Mouse (Mus musculus) spleen, adult 2 months (tissue): Measurements from ENCODE around the gene Idh2. TPM values are rescaled to one million over a fixed set of nuclear protein-coding genes. Genes with fewer than 3 reads are reported as not detected.
"Not testable (repeated sequence)": the region's sequence is repeated elsewhere in the genome, so short reads cannot be mapped to it uniquely, and the experiment has no call there.

Experiments
- DNase-seq, 2 experiments: peaks; one replicate each; pipeline versions ENCODE4 v3.0.0 to v3.0.0-alpha.2; 2012 to 2021; ENCODE audit warnings: low spot score in 2 of 2, low read depth in 1 of 2
- H3K27ac ChIP-seq: fragments of 200-500 bp; 2 replicates; pipeline ENCODE4 v1.5.1; 2012; ENCODE audit warnings: low read length, inconsistent platforms; ENCODE audit not compliant: insufficient read depth
- H3K27me3 ChIP-seq: fragments of 200-500 bp; 2 replicates; pipeline ENCODE4 v1.6.1; 2012; ENCODE audit warnings: mild to moderate bottlenecking, moderate library complexity, low read length, inconsistent platforms; ENCODE audit not compliant: control insufficient read depth, insufficient read depth
- H3K36me3 ChIP-seq: fragments of 200-500 bp; 2 replicates; pipeline ENCODE4 v1.6.1; 2012; ENCODE audit warnings: mild to moderate bottlenecking, low read length, inconsistent platforms; ENCODE audit not compliant: control insufficient read depth, insufficient read depth
- H3K4me1 ChIP-seq: fragments of 200-500 bp; 2 replicates; pipeline ENCODE4 v1.6.1; 2011; ENCODE audit warnings: inconsistent platforms; ENCODE audit not compliant: control insufficient read depth, insufficient read depth, insufficient read length
- H3K4me3 ChIP-seq: fragments of 200-500 bp; 2 replicates; pipeline ENCODE4 v1.5.1; 2011; ENCODE audit warnings: mild to moderate bottlenecking, inconsistent platforms; ENCODE audit not compliant: insufficient read depth, insufficient read length; ENCODE audit errors: extremely low read depth
- CTCF ChIP-seq: fragments of 200-500 bp; IDR thresholded peaks from 2 replicates; pipeline ENCODE4 v1.5.1; 2011; ENCODE audit warnings: mild to moderate bottlenecking, inconsistent platforms; ENCODE audit not compliant: insufficient read depth, insufficient read length, insufficient replicate concordance; ENCODE audit errors: extremely low read depth
- POLR2A ChIP-seq: fragments of 200-500 bp; IDR thresholded peaks from 2 replicates; pipeline ENCODE4 v1.6.1; 2011; ENCODE audit warnings: low read depth, low read length, inconsistent platforms
- WGBS: fragments of 180-500 bp; shearing (Covaris S2); methylation state at CpG from one replicate; pipeline ENCODE4 v1.1.7; 2018; 5-methylcytosine and 5-hydroxymethylcytosine counted together
- polyA plus RNA-seq: library from polyadenylated mRNA; depleted of rRNA; stranded (reverse); fragments of >200 nt; gene quantifications from 2 replicates; pipeline ENCODE4 v1.2.3, GENCODE M21; 2012

Gene Idh2
- polyA plus RNA-seq, 1 experiment = 52.6 TPM

- H3K4me3 ChIP-seq = no peak overlapping the region
- no peaks in the 10 kb centered on the region for H3K4me1 ChIP-seq
- H3K27ac ChIP-seq = 0 out of 2 replicates have a peak overlapping the region, but pooled peaks have one; percentile 26
- 69% methylated on average over 1 of the region's 1 CpGs for WGBS
- H3K27me3 ChIP-seq = no peaks in the 10 kb centered on the region
- H3K36me3 ChIP-seq = no peaks in the 10 kb centered on the region
- DNase-seq = no peak
- no peak for TF ChIP-seq POLR2A
- TF ChIP-seq CTCF = no peak
These were observed 20.0 kb upstream of the Idh2 start for GRCm38 (mm10) chr7:80135173-80135532.

- peak in 1 of 2 experiments; percentile 12 for DNase-seq
- no peak for TF ChIP-seq POLR2A
- TF ChIP-seq CTCF = no peak
- H3K27me3 ChIP-seq = no peaks in the 10 kb centered on the region
- H3K4me1 ChIP-seq = no peaks in the 10 kb centered on the region
- no peak overlapping the region for H3K4me3 ChIP-seq
- 71% methylated on average over 8 of the region's 8 CpGs for WGBS
- H3K27ac ChIP-seq = peak overlapping the region; percentile 26
- H3K36me3 ChIP-seq = no peaks in the 10 kb centered on the region
These were observed 19.4 kb upstream of the Idh2 start for GRCm38 (mm10) chr7:80134454-80135172.

- TF ChIP-seq CTCF = peak; percentile 61; the same call in 1 of the 2 replicates
- no peak for TF ChIP-seq POLR2A
- H3K4me3 ChIP-seq = no peak overlapping the region
- H3K27me3 ChIP-seq = no peaks in the 10 kb centered on the region
- no peaks in the 10 kb centered on the region for H3K4me1 ChIP-seq
- no peaks in the 10 kb centered on the region for H3K36me3 ChIP-seq
- 34% methylated on average over 9 of the region's 9 CpGs for WGBS
- peak; percentile 63 to 65 for DNase-seq
- no peak overlapping the region for H3K27ac ChIP-seq
These were observed 17.3 kb upstream of the Idh2 start for GRCm38 (mm10) chr7:80132541-80132940.

DNA sequence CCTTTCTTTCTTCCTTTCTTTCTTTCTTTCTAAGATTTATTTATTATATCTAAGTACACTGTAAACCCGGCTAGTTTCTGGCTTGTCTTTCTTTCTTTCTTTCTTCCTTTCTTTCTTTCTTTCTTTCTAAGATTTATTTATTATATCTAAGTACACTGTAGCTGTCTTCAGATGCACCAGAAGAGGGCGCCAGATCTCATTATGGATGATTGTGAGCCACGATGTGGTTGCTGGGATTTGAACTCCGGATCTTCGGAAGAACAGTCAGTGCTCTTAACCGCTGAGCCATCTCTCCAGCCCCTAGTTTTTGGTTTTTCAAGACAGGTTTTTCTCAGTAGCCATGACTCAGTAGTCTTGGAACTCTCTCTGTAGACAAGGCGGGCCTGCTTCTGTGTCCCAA is 16.1 kb upstream of the Idh2 start:
- H3K36me3 ChIP-seq, H3K4me3 ChIP-seq, H3K27ac ChIP-seq, DNase-seq, H3K27me3 ChIP-seq, H3K4me1 ChIP-seq: not testable (repeated sequence)
- WGBS = 61% methylated on average over 7 of the region's 7 CpGs

DNA sequence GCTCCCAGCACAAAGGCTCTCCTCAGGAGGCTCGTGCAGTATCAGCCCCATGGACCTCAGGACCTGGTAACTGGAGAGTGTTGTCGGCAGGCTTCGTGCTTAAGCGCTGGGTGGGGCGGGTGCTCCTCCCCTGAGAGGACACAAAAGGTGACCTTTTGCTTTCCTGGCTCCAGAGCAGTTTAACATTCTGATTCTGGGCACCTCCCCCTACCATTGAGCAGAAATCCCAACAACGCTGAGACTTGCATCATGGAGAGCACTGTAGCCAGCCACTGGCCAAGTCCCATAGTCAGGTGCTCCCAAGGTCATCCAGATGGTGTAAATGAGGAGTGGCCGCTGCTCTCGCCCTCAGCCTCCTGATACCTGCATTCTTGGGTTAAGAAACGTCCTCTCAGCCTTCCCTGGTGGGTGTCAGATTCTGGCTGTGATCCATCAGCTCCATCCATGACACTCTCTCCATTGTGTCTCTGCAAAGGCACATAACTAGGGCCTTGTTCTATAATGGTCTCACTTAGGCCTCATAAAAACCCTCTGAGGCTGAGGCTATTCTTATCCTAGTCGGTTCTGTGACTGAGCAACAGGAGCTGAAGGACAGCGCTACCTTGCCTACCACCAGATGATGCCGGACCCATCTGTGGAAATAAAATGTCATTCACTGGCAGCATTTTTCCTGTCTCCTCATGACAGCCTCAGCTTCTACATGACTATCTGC is 15.3 kb upstream of the Idh2 start:
- DNase-seq = no peak
- Histone ChIP-seq H3K27me3 (no peaks in the 10 kb centered on the region), H3K27ac (no peak overlapping the region), H3K4me3 (no peak overlapping the region), H3K4me1 (no peaks in the 10 kb centered on the region), H3K36me3 (no peaks in the 10 kb centered on the region)
- TF ChIP-seq POLR2A = no peak
- no peak for TF ChIP-seq CTCF
- WGBS = 90% methylated on average over 12 of the region's 12 CpGs

GRCm38 (mm10) chr7:80129278-80129677 is 14.1 kb upstream of the Idh2 start:
- no peak overlapping the region for H3K27ac ChIP-seq
- DNase-seq = no peak

GRCm38 (mm10) chr7:80123672-80124071 is 8.5 kb upstream of the Idh2 start:
- Histone ChIP-seq H3K27ac (0 out of 2 replicates have a peak overlapping the region, but pooled peaks have one; percentile 25), H3K27me3 (no peaks in the 10 kb centered on the region), H3K4me3 (no peak overlapping the region), H3K36me3 (no peaks in the 10 kb centered on the region), H3K4me1 (peaks cover 6% of the 10 kb centered on the region; the same call in 1 of the 2 replicates)
- 67% methylated on average over 2 of the region's 2 CpGs for WGBS
- DNase-seq = no peak
- TF ChIP-seq CTCF (no peak), POLR2A (no peak)

More at GRCm38 (mm10) chr7:80129278-80129677, 14.1 kb upstream of the Idh2 start:
- Histone ChIP-seq H3K4me3 (no peak overlapping the region), H3K36me3 (no peaks in the 10 kb centered on the region), H3K4me1 (no peaks in the 10 kb centered on the region), H3K27me3 (no peaks in the 10 kb centered on the region)
- TF ChIP-seq POLR2A (no peak), CTCF (no peak)
- WGBS = 67% methylated on average over 4 of the region's 4 CpGs
